Mouse (Mus musculus) forebrain, postnatal 0 days (tissue): ENCODE results near the gene Bex1. TPM values are rescaled to one million over a fixed set of nuclear protein-coding genes. Genes with fewer than 3 reads are reported as not detected.

ENCODE experiments used
- ATAC-seq: fragments of 200-750 bp; cut with Nextera tagmentation; 2 replicates; pipeline ENCODE4 v1.8.0; 2017; ENCODE audit warnings: mild to moderate bottlenecking, moderate library complexity
- DNase-seq: peaks from one replicate; pipeline ENCODE4 v3.0.0-alpha.2; 2015
- H3K27ac ChIP-seq: fragments of 300-500 bp; sonication (generic); 2 replicates; pipeline ENCODE4 v1.5.1; 2014; ENCODE audit warnings: low read depth, mild to moderate bottlenecking, antibody characterized with exemption, low read length, moderate library complexity, mixed read lengths
- H3K27me3 ChIP-seq: fragments of 300-500 bp; sonication (generic); 2 replicates; pipeline ENCODE4 v1.6.1; 2014; ENCODE audit warnings: mild to moderate bottlenecking, low read length, mixed read lengths; ENCODE audit not compliant: insufficient read depth
- H3K36me3 ChIP-seq: fragments of 300-500 bp; sonication (generic); 2 replicates; pipeline ENCODE4 v1.6.1; 2014; ENCODE audit warnings: mild to moderate bottlenecking, moderate library complexity; ENCODE audit not compliant: insufficient read depth
- H3K4me1 ChIP-seq: fragments of 300-500 bp; sonication (generic); 2 replicates; pipeline ENCODE4 v1.6.1; 2014; ENCODE audit warnings: antibody characterized with exemption; ENCODE audit not compliant: insufficient read depth
- H3K4me2 ChIP-seq: fragments of 300-500 bp; sonication (generic); 2 replicates; pipeline ENCODE4 v1.6.1; 2014; ENCODE audit warnings: low read depth, mild to moderate bottlenecking, moderate library complexity
- H3K4me3 ChIP-seq: fragments of 300-500 bp; sonication (generic); 2 replicates; pipeline ENCODE4 v1.5.1; 2014; ENCODE audit warnings: low read depth, low read length, mixed read lengths
- H3K9ac ChIP-seq: fragments of 300-500 bp; sonication (generic); 2 replicates; pipeline ENCODE4 v1.6.1; 2014; ENCODE audit warnings: mild to moderate bottlenecking
- H3K9me3 ChIP-seq: fragments of 300-500 bp; sonication (generic); 2 replicates; pipeline ENCODE4 v1.6.1; 2016; ENCODE audit warnings: low read length
- CTCF ChIP-seq: sonication (generic); IDR thresholded peaks from 2 replicates; pipeline ENCODE4 v1.5.1; 2016; ENCODE audit warnings: antibody characterized with exemption, control low read depth, low read depth
- WGBS: fragments of 180-500 bp; shearing (Covaris S2); extraction: QIAGEN DNeasy Blood & Tissue Kit; methylation state at CpG from one replicate; pipeline ENCODE4 v1.1.7; 2014; 5-methylcytosine and 5-hydroxymethylcytosine counted together
- microRNA-seq, 2 experiments: library from miRNA; unstranded; fragments of <30 nt; microRNA quantifications; one replicate each; pipeline ENCODE4; 2016
- polyA plus RNA-seq: library from polyadenylated mRNA; unstranded; fragments of >200 nt; fragmentation: Nextera tagmentation; extraction: Ambion mirVana; gene quantifications from 2 replicates; pipeline ENCODE4 v1.2.1, GENCODE M21; 2015
- total RNA-seq: library from RNA; depleted of rRNA; stranded (reverse); fragments of >200 nt; gene quantifications from 2 replicates; pipeline ENCODE4 v1.2.3, GENCODE M21; 2014; rRNA removed

Bex1 gene
- total and polyA plus RNA-seq, 2 experiments from 2014 or later = 105 to 288 TPM

GRCm38 (mm10) chrX:136171189-136172117 is 43.9 kb downstream of the Bex1 start:
- 23% methylated on average over 24 of the region's 24 CpGs for WGBS
- Histone ChIP-seq H3K4me3 (peak overlapping the region; percentile 52), H3K27me3 (no peaks in the 10 kb centered on the region), H3K4me1 (no peaks in the 10 kb centered on the region), H3K4me2 (peak overlapping the region; percentile 49), H3K36me3 (no peaks in the 10 kb centered on the region), H3K9ac (peak overlapping the region; percentile 57), H3K9me3 (no peaks in the 10 kb centered on the region), H3K27ac (peak overlapping the region; percentile 83)
- DNase-seq (peak; percentile 71), ATAC-seq (peak; percentile 73)
- TF ChIP-seq CTCF = peak; percentile 18; the same call in 1 of the 2 replicates

GRCm38 (mm10) chrX:136170625-136171024 is 44.7 kb downstream of the Bex1 start:
- ATAC-seq (no peak), DNase-seq (no peak)
- H3K4me2 ChIP-seq = peak overlapping the region; percentile 49
- 65% methylated on average over 10 of the region's 10 CpGs for WGBS
- TF ChIP-seq CTCF = no peak
- no peaks in the 10 kb centered on the region for H3K9me3 ChIP-seq
- peak overlapping the region; percentile 52 for H3K4me3 ChIP-seq
- no peaks in the 10 kb centered on the region for H3K27me3 ChIP-seq
- no peak overlapping the region for H3K27ac ChIP-seq
- H3K4me1 ChIP-seq = no peaks in the 10 kb centered on the region
- H3K36me3 ChIP-seq = no peaks in the 10 kb centered on the region
- no peak overlapping the region for H3K9ac ChIP-seq

Small RNA genes lying within 50 kb of the gene (microRNA-seq; reads per million reads assigned to microRNA genes)
- 0 reads per million in 2 experiments for gene Mir6383

Other genes with a start within 250 kb of the Bex1 start
- 179 and 211 TPM in 2 replicates for gene Arxes2, start 221.7 kb downstream of the Bex1 start, total RNA-seq
- gene Arxes2, start 221.7 kb downstream of the Bex1 start, polyA plus RNA-seq = 235 and 280 TPM in 2 replicates
- gene Arxes1, start 182.1 kb downstream of the Bex1 start, total RNA-seq = 54.5 and 55.4 TPM in 2 replicates
- 109 and 190 TPM in 2 replicates for gene Arxes1, start 182.1 kb downstream of the Bex1 start, polyA plus RNA-seq
- 417 and 436 TPM in 2 replicates for gene Bex2, start 147.3 kb downstream of the Bex1 start, total RNA-seq
- gene Bex2, start 147.3 kb downstream of the Bex1 start, polyA plus RNA-seq = 952 and 965 TPM in 2 replicates
- gene Nxf3, start 130.3 kb downstream of the Bex1 start, total RNA-seq = not detected in 2 replicates
- 0.27 TPM in 1 of 2 replicates, not detected in the other for gene Nxf3, start 130.3 kb downstream of the Bex1 start, polyA plus RNA-seq
- gene Bex4, start 76.5 kb downstream of the Bex1 start, total RNA-seq = 92.9 and 120 TPM in 2 replicates
- gene Bex4, start 76.5 kb downstream of the Bex1 start, polyA plus RNA-seq = 204 and 211 TPM in 2 replicates
- gene Tceal8, start 43.2 kb downstream of the Bex1 start, total RNA-seq = 112 and 117 TPM in 2 replicates
- 134 and 141 TPM in 2 replicates for gene Tceal8, start 43.2 kb downstream of the Bex1 start, polyA plus RNA-seq
- 14.2 and 14.9 TPM in 2 replicates for gene Tceal5, start 11.6 kb downstream of the Bex1 start, total RNA-seq
- 34.6 and 41.5 TPM in 2 replicates for gene Tceal5, start 11.6 kb downstream of the Bex1 start, polyA plus RNA-seq
- 3.0 and 4.4 TPM in 2 replicates for gene Tceal7, start 734 bp downstream of the Bex1 start, total RNA-seq
- gene Tceal7, start 734 bp downstream of the Bex1 start, polyA plus RNA-seq = 4.6 and 4.9 TPM in 2 replicates
- gene Tceal9, start 29.6 kb upstream of the Bex1 start, total RNA-seq = 182 and 203 TPM in 2 replicates
- gene Tceal9, start 29.6 kb upstream of the Bex1 start, polyA plus RNA-seq = 263 and 323 TPM in 2 replicates
- 219 and 271 TPM in 2 replicates for gene Bex3, start 54.7 kb upstream of the Bex1 start, total RNA-seq
- gene Bex3, start 54.7 kb upstream of the Bex1 start, polyA plus RNA-seq = 782 and 828 TPM in 2 replicates